Mouse (Mus musculus): ENCODE data around the gene Smarcad1.

DNA sequence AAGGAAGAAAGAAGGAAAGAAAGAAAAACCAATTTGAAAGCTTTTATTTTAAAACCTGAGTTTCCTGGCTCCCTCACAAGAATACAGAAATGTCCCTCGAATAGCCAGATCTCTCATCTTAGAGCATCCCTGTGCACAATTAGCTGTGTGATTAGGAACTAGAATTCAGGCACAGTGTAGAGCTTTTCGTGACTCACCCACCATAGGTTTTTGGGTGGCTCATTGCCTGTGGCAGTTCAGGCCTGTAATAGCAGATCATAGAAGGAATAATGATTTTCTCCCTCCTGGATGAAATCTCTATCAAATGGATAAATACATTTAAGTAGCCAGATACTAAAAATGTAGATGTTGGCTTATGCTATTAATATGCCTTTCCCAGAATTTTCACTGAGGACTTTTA, 6.9 kb upstream of the Smarcad1 start:
- TF ChIP-seq CTCF (IDR thresholded peaks at IDR 0.05; ENCODE audit: insufficient read depth, low read depth, low read length) = no peak
- no peak for TF ChIP-seq POLR2A (IDR thresholded peaks at IDR 0.05; ENCODE audit: insufficient read depth, low read depth, low read length)
